Mouse (Mus musculus): ENCODE measurements around the gene Guca1a. TPM values are rescaled to one million over a fixed set of nuclear protein-coding genes. Genes with fewer than 3 reads are reported as not detected.

Guca1a gene
- total RNA-seq, 4 experiments from 2014 or later = 0.57 to 0.93 TPM; not detected in 2

DNA sequence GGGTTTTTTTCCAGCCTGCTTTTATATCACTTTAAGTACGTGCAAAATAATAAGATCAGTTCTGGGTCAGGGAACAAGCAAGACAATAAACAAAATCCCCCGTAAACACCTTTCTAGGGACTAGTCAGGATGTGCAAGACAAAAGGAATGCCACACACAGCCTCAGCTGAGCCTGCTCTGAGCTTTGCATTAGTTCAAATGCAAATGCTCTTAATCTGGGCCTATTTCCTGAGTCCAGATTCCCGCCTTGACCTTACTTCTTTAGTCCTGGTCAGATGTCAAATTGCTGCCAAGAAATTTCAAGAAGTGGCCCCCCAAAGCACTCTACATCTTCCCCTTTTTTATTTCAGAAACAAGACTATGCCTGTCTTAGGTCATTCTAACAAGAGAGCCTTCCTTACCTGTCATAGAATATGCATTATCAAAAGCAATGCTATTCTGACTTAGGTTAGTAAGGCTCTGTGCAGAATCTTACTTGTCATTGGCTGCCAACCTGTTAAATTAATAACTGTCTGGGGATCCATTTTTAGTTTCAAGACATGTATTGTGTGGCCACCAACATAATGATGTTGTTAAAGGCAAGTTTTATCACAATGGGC is 50.6 kb downstream of the Guca1a start:
- DNase-seq (ENCODE audit: low spot score in 2 of 2) = no peak

Other genes starting within 250 kb of the Guca1a start
- gene Mrps10, start 31.7 kb downstream of the Guca1a start, total RNA-seq (2022) = 10 to 100 TPM; 27.5 to 39.5 (median 27.8) TPM
- 1 to 10 TPM in 2 of 4 experiments, under 1 TPM in 2; 0.87 to 1.5 (median 1.2) TPM for gene Guca1b, start 15.2 kb downstream of the Guca1a start, total RNA-seq (2022)
- gene AI661453, start 36.0 kb upstream of the Guca1a start, total RNA-seq (2022) = 1 to 10 TPM in 1 of 4 experiments, under 1 TPM in 3; 0.35 to 1.4 (median 0.64) TPM
- gene 1700001C19Rik, start 36.8 kb upstream of the Guca1a start, total RNA-seq (2022) = not detected
- 10 to 100 TPM; 17.6 to 22.3 (median 19.1) TPM for gene Taf8, start 101.7 kb upstream of the Guca1a start, total RNA-seq (2022)
- gene Ccnd3, start 104.5 kb upstream of the Guca1a start, total RNA-seq (2022) = 10 to 100 TPM; 28.2 to 33.4 (median 30.8) TPM
- gene Bysl, start 210.9 kb upstream of the Guca1a start, total RNA-seq (2022) = 10 to 100 TPM; 15.7 to 19.0 (median 17.1) TPM
- gene Med20, start 211.0 kb upstream of the Guca1a start, total RNA-seq (2022) = 10 to 100 TPM; 26.3 to 34.7 (median 27.2) TPM
- gene Gm20517, start 211.0 kb upstream of the Guca1a start, total RNA-seq (2022) = 1 to 10 TPM; 3.8 to 9.6 (median 6.6) TPM
- 10 to 100 TPM; 10.2 to 13.4 (median 11.6) TPM for gene Usp49, start 230.1 kb upstream of the Guca1a start, total RNA-seq (2022)